Mouse (Mus musculus) cerebellum, adult 11-12 months (tissue): ENCODE data around the gene Gucy1b1.

Source experiments
- DNase-seq: peaks from one replicate; pipeline ENCODE4 v3.0.0; 2022

Gene Gucy1b1

DNA sequence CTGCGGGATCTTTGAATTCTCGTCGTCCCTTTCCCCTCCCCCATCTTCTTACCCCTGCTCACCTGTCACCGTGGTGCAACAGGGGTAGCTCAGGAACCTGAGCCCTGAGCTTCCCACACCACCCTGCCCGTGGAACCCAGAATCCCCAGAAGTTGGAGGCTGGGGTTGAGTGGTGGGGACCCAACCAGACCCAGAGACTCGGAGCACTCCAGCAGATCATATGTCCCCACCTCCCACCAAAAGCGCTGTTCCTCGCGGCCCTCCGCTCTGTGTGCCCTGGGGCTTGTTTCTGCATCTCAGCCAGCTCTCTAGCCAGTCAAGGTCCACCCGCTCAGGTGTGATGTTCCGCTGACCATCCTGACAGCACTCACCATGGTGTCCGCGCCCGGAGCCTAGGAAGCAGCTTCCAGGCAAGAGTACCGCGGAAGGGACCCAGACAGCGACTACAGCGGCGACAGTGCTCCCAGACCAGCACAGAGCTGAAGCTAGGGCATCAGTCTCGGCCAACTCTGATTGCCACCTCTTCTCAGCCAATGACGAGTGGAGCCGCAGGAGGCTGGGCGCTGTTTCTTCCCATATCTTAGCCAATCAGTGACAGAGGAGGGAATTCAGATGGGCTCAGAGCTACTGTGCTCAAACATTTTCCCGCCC, at the start of gene Gucy1b1:
Gene Gucy1b1 (minus strand): TSS at position 489 of the 651 bp plus-strand sequence.
- DNase-seq: peak; percentile 88

DNA sequence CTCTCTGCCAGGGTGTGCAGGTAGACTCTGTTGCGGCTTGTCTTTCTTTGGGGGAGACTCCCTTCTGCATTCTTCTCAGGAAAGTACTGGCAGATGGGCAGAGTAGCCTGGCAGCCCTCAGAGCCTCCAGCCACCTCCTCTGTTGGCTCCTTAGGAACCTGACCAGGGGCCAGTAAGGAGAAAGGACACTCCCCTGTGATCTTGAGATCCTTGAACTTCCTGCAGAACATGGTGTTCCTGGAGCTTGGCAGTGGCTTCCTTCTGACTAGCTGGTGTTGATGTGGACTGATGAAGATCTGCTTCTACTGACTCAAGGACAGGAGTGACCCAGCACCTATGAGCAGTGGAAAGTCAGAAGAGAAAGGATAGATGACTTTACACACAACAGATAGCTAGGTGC, 44.4 kb upstream of the Gucy1b1 start:
- DNase-seq: no peak

DNA sequence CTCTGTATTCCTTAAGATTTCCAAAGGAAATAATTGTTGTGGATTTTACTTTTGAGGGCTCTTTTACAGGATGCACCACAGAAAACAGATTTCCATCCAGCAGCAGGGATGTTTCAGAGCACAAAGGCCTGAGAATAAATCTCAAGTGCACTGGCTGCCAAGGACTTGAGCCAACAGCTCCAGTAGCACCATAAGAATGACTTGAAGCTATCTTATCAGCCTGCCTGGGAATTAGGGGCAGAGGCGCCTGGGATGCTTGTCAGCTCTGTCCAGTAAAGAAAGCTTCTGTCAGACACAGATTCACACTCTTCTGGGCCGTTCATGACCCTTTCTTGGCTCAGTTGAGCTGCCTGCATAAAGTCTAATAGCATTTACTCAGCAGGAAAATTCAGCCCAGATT, 38.0 kb upstream of the Gucy1b1 start:
- DNase-seq: no peak

DNA sequence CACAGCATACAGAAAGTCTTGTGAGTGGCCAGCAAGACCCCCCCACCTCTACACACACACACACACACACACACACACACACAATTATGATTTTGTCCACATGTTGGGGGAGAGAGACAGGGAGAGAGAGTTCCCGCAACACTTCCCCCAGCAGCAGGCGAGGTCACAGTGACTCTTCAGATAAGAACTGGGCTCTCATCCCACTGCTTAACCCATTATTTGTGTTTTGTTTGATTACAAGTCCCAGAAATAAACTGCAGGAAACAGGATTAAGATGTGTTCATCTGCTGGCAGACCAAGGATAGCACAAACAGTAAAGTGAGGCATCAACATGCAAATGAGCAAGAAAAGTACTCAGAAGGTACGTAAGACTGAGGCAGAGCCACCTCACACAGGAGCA, 37.5 kb upstream of the Gucy1b1 start:
- DNase-seq: no peak

DNA sequence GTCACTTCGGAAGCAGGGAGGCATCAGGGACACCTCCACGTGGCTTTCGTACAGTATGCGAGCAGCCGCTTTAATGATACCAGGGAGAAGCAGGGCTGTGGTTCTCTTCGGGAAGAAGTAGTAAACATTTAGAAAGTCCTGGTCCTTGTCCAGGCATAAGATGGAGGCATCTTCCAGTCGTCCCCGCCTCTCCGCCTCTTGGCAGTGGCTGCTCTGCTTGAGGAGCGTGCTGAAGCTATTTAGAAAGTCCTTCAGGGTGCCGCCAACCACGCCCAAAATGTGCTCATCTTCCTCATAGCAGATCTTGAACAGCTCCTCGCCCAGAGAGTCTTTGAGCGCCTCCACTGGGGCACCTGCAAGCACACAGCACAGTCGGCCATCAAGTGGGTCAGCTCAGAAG, 34.5 kb upstream of the Gucy1b1 start:
- DNase-seq: no peak

DNA sequence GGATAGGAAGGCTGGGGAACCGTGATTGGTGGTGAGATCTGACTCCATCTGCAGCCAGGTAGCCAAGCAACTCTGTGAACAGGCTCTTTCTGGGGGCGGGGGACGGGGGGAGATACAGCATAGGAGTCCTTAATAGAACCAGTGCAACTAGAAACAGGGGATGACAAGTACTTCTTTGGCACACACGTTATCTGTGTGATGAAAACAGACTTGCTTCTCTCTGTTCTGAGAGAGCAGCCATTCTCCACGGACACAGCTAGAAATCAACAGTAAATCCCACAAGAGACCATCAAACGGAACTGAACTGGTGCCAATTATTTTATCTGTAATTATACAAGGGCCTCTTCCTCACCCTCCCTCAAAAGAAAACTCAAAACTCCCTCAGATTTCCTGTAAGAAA, 29.7 kb upstream of the Gucy1b1 start:
- DNase-seq: no peak

DNA sequence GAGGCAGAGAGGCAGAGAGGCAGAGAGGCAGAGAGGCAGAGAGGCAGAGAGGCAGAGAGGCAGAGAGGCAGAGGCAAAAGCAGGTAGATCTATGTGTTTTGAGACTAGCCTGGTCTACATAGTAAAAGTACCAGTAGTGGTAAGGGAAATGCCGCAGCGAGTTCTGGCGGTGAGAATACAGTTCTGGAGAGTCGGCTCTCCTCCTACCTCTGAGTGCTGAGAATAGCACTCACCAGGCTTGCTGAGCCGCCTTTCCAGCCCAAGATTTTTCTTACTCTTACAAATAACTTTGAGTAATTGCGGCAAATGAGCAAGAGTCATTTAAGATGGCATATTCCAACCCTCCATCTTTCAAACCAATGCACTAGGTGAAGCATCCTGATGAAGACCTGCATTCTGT, 24.6 kb upstream of the Gucy1b1 start:
- no peak for DNase-seq

DNA sequence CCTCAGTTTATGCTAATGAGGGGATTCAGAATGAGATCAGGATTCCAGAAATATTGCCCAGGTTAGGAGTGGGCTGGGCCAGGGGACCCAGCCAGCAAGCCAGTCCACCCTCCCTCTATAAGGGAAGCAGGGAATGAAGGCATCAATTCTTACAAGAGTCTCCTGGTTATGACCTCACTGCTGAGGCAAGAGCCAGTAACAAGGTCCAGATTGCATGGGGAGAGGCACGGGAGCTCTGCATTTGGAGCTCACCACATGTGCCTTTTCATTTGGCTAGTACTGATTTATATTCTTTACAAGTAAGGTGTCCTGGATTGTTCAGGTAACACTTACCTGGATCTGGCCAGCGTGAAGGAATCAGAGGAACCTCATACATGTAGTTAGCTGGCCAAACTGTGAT, 22.3 kb upstream of the Gucy1b1 start:
- DNase-seq: no peak

DNA sequence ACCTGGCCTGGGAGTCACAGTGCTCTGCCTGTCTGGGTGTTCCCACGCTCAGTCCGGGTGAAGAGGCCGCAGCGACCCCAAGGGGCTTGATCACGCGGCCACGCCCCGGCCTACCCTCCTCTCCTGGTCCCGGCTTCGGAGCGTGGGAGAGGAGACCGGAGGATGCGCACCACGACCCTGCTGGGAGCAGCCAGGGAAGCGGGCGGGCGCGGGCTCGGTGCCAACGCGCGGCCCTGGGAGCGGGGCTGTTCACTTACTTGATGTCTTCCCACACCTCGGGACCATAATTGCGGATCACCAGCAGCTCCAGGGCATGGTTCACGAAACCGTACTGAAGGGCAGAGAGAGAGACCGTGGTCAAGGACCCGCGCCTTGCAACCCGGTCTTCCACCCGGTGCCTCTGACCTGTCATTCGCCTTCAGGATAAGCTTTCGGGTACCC, 728 bp downstream of the Gucy1b1 start:
- DNase-seq: peak; percentile 74

DNA sequence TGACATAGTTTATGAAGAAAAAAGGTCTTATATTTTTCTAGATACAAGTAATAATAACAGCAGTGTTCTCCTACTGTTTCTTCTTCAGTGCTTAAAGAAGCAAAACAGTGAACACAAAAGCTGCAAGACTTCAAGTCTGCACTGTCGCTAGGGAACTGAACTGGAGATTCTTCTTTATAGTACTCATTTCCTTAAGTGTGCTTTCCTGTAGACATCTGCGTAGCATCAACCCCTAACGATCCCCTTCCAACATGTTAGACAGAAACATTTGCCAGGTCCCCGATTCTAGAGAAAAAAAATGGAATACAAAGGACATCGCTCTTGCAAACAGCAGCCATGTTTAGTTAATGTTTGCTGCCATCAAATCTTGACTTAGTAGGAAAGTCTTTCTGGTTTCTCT, 6.7 kb downstream of the Gucy1b1 start:
- no peak for DNase-seq

DNA sequence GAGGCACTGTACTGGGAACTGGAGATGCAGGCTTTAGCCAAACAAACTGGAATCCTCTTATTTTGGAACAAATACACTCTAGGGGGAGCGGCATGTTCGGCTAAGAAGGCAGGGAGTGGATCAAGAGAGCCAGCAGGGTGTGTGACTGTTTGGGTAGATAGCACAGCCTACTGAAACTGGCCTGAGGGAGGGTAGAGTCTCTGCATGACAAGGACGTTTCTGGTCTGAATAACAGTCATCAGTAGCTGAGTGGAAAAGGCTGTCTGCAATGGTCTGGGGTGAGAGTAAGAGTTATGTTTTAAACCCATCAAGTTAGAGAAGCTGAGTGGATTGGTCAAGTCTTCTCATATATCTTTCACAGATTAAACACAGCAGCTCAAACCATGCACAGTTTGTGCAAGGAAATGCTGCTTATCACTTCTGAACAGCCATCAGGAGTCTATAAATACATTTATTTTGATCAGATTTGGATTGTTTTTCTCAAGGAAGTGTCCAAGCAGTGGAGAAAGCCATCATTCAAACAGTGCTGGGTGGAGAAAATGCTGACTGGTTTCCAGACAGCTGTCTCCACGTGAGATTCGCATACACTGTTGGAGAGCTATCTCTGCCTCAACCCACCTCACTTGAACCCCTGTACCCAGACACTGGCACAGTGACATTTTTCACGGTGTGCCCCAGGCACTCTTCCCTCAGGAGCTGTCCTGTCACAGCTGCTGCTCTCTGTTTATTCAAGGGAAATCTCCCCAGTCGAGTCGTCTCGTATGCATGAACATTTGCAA, 12.9 kb downstream of the Gucy1b1 start:
- DNase-seq: no peak

DNA sequence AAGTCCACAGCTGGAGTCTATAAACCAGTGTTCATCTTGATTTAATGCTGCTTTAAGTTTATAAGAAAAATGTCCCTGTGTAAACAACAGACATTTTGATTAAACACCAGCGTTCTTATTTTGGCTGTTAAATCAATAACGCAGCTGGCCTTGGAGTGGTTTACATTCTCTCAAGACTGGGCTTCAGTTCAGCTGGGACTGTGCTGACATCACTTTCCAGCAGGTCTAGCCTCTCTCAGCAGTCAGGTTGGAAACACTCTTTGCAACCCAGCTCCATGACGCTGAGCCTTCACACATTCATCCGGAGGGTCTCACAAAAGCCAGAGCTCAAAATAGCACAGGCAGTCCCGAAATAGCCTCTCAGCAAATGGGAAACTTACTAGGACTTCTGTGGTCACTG, 17.3 kb downstream of the Gucy1b1 start:
- DNase-seq: no peak

DNA sequence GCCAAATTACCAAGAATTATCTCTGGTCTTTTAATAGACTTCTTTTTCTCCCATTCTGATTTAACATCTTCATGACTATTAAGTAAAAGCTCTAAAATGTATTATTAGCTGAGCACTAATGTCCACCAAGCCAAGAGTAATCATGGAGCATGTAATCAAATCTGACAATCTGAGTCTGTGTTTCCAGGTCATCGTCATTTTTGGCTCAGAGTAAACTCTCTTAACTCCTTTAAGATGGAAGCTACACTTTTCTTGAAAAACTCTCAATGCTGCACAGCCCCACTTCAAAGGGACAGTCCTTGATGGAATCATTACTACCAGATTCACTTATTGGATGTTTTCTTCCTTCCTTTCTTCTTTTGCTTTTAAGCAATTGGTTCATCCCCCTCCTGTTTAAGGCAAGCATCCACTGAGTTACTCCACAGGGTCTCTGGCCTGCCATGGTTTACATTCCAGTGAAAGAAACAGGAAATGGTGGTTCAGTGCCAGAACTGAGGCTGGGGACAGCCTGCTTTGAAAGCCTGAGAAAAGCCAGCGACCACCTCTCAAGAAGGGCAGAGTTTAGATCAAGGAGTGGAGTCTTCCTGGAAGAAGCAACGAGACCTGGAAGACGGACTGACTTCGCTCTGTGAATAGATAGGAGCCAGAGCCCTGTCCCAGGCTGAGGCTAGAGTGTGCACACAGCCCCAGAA, 20.1 kb downstream of the Gucy1b1 start:
- no peak for DNase-seq

DNA sequence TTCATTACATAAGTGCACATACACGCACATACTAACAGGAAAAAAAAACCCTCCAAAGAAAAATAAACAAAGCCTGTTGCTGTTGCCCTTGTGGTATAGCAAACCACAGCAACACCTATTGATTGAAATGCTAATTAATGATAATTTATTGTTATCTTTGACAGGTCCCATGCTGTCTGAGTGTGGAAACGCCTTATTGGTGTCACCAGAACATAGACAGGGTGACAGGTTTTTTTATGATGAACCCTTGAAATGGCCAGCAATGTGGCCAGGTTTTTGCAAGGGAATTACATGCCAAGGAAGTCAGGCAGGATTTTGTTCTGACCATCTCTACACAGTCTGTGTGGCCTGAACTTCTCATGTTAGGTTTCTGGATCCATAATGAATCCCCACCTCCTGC, 22.5 kb downstream of the Gucy1b1 start:
- DNase-seq: no peak

DNA sequence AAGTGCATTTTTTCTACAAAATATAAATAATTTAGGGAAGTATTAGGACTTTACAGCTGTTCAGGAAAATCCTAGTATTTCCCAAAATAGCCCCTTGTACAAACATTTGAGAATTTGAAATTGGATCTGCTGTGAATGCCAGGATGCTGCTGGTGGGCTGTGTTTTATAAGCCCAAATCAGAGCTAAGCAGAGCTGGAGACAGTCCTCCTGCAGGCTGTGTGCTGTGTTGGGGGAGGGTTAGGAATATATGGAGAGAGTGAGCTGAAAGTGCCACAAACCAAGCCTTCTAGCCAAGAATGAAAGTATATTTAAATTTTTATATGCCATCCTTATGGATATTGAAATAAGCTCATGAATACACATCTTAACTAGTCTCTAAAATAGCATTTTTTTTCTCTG, 23.0 kb downstream of the Gucy1b1 start:
- DNase-seq: no peak

DNA sequence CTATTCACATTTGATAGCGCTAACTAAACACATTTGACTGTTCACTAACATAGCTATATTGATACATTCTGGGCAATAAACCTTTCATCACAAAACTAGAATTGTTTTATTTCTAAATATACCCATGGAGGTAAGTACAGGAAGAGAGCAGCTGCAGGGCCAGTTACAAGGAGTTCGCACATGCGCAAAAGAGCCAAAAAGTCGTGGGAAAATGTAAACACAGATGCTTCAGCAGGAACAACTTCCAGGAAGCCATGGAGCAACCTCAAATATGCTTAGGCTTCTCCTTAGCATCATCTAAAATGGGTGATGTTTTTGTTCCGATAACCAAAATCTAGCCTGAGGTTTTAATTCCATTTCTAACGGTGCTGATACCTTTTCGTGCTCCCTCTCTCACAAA, 25.8 kb downstream of the Gucy1b1 start:
- DNase-seq: no peak

DNA sequence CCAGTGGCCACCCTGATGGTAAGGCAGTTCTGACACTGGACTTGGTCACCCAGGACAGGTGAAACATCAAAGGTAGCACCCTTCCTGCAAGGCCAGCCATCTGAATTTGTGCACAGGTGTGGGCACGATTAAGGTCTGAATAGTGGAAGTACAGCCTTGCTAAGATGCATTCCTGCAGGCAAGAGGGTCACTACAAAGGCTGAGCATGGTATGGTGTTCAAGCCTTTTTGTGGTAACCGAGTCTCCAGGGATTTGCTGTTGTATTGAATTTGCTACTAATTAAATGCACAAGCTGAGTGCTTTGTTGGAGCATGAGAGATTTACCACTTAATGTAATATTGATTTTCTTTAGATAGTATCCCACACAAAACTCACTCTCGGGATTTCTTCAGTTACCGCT, 26.4 kb downstream of the Gucy1b1 start:
- DNase-seq: no peak

DNA sequence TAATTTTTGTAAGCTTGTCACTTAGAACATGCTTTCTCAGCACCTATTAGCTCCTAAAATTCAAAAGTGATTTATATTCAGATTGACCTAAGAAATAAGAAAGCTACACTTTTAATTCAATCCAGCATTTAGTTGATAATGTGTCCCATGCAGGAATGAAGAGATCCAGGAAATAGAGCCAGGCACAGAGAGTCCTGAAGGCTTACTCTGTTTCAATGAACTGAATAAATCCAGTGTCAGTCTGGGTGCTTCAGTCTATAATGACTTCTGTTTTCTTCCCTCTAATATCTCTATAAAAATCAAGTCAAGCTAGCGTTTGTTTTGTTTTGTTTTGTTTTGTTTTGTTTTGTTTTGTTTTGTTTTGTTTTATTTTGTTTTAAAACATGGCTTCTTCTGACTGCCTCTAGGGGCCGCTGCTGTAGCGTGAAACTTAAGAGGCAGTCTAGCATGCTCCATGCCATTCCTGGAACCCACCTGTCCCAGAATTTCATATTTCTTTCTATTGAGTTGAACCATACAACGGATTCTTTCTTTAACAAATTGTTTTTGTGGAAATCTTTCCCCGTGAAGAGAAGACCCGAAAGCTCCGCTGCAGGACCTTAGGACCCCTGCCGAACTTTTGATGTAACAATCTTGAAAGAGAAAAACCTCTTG, 27.3 kb downstream of the Gucy1b1 start:
- DNase-seq: peak; percentile 24

DNA sequence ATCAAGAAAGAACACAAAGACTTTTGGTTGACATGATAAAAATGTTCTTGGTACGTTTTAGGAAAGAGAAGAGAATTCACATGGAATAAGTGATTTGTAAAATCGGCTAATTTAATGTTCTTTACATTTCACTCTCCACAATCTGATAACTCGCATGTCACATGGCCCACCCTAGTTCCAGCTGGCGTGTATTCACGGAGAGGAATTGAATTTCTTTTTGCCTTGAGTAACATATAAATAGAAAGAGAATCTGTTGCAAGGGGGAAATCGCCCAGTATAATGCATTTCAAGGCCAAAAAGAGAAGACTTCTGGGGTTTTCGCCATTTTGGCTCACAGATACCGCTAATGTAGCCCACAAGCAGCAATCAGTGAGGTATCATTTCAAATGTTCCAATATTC, 28.4 kb downstream of the Gucy1b1 start:
- DNase-seq: no peak

DNA sequence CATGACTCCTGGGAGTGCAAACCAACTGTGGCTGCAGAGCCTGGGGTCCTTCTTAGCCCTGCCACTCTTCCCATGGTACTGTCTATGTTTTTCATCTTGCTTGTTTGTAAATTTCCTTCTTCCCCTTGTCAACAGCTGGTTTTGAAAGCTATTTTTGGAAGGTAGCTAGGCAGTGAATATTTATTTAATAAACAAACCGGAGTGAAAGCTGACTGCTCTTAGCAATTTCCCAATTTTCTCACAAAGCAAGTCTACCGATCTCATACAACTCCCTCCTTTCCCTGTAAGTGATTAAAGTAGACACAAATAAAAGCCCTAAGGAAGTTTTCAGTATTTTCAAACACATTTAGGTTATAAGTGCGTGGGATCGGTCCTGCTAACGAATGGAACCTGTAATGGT, 29.6 kb downstream of the Gucy1b1 start:
- no peak for DNase-seq

DNA sequence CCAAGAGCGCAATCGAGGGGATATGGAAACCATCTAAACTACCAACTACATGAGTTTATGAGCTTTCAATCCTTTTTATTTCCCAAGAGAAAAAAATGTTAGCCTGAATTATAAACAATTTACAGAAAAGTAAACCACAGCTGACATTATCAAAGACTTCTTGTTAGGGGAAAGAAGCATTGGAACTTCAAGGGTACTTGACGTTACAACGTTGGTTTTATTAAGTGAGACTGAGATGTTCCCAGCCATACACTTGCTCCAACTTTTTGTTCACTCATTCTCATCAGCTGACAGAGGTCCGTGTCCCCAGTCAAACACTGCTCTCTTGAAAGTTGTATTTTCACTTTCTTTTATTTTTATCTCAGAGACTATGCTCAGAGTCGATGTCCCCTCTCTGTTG, 30.8 kb downstream of the Gucy1b1 start:
- no peak for DNase-seq

DNA sequence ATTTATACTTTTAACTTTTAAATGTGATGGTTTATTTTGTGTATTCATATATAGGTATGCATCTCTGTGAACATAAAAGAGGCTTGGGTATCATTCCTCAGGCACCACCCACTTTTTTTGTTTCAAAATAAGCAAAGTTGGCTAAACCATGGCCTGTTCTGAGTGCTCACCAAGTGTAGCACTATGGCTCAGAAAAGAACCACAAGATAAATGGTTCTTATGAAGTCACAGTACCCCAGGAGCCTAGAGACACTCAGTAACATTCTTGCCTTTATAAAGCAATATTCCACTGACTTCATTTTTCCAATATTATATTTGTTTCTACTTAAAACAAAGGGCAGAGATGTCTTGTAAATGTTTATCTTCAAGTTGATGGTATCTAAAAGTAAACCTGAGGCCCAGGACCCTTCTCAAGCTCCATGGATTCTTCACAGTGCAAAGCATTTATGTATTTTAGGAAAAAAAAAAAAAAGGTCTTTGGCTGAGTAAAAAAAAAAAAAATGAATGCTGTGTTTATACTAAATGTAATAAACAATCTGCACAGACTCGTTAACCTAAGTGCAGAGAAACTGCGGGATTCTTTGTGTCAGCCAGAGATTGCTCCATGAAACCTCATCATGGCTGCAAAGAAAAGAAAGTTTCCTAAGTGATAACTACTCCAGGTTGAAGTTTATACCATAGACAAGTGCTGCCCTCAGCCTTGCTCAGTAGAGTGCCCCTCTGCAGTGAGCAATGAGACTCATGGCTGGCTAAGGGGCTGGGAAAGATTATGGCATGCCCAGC, 38.0 kb downstream of the Gucy1b1 start:
- DNase-seq: no peak
